Mouse (Mus musculus): ENCODE results near the gene Rhbdf1. TPM values are rescaled to one million over a fixed set of nuclear protein-coding genes. Genes with fewer than 3 reads are reported as not detected.
"Not testable (repeated sequence)": the region's sequence is repeated elsewhere in the genome, so short reads cannot be mapped to it uniquely, and the experiment has no call there.

The Rhbdf1 gene
- polyA plus RNA-seq, 1 experiment from 2014 or later, result 26.2 TPM

DNA sequence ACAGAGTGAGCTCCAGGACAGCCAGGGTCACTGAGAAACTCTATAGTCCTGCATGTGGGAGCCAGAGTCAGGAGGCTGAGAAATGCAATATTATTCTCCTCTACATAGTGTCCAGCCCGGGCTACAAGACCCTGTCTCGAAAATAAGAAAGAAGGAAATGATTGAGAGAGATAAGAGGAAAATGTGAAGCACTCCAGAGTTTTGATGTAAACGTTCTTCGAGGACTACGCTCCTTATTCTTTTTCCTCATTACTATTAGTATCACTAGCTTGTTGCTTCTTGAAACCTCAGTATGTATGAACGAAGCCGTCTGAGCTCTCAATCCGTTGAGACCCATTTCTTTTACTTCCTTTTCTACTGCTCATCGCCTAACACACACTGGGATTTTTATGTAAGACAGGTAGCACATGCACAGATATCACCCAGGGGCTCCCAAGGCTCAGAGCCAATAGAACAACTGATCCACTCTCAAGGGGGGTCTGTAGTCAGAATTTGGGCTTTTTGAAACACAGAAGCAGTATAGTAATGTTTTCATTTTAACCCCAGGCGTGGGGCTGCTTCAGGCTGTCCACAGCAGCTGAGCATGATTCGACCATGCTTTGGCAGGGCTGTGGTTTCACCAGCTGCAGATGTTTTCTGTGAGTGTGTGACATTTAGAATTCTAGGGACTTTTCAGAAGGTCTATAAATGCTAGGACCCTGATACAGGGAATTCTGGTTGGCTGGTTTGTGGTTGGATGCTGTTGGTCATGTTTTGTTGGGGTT is 20.0 kb downstream of the Rhbdf1 start:
- no peaks in the 10 kb centered on the region for H3K9me3 ChIP-seq (replicated peaks)
- H3K27ac ChIP-seq (replicated peaks), result no peak overlapping the region
- H3K36me3 ChIP-seq, result peaks cover 4% of the 10 kb centered on the region
- H3K27me3 ChIP-seq (ENCODE audit: low read depth, poor library complexity, severe bottlenecking), result peaks cover 8% of the 10 kb centered on the region; the same call in 1 of the 2 replicates
- no peak overlapping the region for H3K4me3 ChIP-seq
- no peak for DNase-seq (ENCODE audit: low spot score)
- 84% methylated on average over 11 of the region's 11 CpGs for WGBS
- peaks cover 27% of the 10 kb centered on the region for H3K4me1 ChIP-seq

DNA sequence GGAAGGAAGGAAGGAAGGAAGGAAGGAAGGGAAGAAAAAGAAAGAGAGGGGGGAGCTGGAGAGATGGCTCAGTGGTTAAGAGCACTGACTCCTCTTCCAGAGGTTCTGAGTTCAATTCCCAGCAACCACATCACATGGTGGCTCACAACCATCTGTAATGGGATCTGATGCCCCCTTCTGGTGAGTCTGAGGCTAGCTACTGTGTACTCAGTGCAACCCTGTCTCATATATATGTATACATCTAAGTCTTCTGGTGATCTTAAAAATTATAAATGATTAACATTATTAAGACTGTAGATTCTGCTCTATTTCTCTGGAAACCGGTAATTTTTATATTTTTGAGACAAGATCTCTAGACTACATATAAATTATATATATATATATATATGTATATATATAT is 21.1 kb downstream of the Rhbdf1 start:
- not testable (repeated sequence) for H3K27ac ChIP-seq (replicated peaks); H3K27me3 ChIP-seq (ENCODE audit: low read depth, poor library complexity, severe bottlenecking); H3K9me3 ChIP-seq (replicated peaks); DNase-seq (ENCODE audit: low spot score); H3K36me3 ChIP-seq; H3K4me3 ChIP-seq
- 64% methylated on average over 1 of the region's 1 CpGs for WGBS
- peaks cover 27% of the 10 kb centered on the region for H3K4me1 ChIP-seq

DNA sequence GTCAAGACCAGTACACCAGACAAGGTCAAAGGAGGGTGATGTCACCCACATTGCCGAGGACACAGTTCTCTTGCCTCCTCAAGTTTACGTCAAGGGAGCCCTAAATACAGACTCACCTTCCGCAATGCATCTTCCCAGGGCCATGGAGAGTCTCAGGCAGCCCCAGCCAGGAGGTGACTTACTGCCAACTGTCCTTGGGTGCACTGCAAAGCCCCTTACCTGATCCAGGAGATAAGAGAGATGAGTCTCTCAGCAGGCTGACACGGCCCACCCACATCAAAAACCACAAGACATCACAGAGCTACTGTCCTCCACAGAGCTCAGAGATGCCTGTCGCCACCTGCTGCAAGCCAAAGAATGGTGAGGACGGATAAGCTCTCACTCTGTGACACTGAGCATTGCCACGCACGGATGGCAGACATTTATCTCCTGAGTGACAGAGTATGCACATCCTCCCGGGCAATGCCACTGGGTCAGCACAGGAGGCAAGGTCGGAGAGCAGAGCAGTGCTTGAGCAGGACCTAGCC is 22.0 kb downstream of the Rhbdf1 start, which contains the start of gene Il9r:
TSS of gene Il9r (minus strand) at position 205 of the 527 bp plus-strand sequence.
- peaks cover 11% of the 10 kb centered on the region for H3K27me3 ChIP-seq (ENCODE audit: low read depth, poor library complexity, severe bottlenecking)
- DNase-seq (ENCODE audit: low spot score), result no peak
- WGBS, result 78% methylated on average over 10 of the region's 10 CpGs
- no peaks in the 10 kb centered on the region for H3K36me3 ChIP-seq
- peak within 1 kb of the TSS; percentile 46; the same call in 1 of the 2 replicates for H3K27ac ChIP-seq (replicated peaks)
- H3K4me1 ChIP-seq, result peaks cover 31% of the 10 kb centered on the region
- H3K9me3 ChIP-seq (replicated peaks), result no peaks in the 10 kb centered on the region
- H3K4me3 ChIP-seq, result no peak within 1 kb of the TSS

DNA sequence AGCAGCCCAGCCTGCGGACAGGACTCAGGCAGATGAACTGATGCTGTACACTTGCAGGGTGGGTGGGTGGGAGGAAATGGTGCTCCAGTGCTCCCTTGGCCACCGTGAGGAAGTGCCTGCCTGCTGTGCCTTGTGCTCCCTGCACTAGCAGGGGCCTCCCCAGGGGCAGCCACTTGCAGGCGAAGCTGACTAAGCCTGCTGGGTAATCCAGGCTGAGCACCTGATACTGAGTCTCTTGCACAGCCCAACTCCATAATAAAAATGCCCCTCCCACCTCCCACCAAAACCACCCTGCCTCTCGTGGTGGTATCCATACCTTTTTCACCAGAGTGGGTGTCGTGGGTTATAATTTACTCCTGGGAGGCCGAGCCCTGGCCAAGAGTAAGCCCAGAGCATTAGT is 22.9 kb downstream of the Rhbdf1 start:
- H3K36me3 ChIP-seq, result no peaks in the 10 kb centered on the region
- H3K27ac ChIP-seq (replicated peaks), result peak overlapping the region; percentile 46; the same call in 1 of the 2 replicates
- peaks cover 25% of the 10 kb centered on the region for H3K4me1 ChIP-seq
- no peak for DNase-seq (ENCODE audit: low spot score)
- no peaks in the 10 kb centered on the region for H3K9me3 ChIP-seq (replicated peaks)
- 38% methylated on average over 6 of the region's 6 CpGs for WGBS
- H3K27me3 ChIP-seq (ENCODE audit: low read depth, poor library complexity, severe bottlenecking), result peaks cover 18% of the 10 kb centered on the region
- H3K4me3 ChIP-seq, result no peak overlapping the region

DNA sequence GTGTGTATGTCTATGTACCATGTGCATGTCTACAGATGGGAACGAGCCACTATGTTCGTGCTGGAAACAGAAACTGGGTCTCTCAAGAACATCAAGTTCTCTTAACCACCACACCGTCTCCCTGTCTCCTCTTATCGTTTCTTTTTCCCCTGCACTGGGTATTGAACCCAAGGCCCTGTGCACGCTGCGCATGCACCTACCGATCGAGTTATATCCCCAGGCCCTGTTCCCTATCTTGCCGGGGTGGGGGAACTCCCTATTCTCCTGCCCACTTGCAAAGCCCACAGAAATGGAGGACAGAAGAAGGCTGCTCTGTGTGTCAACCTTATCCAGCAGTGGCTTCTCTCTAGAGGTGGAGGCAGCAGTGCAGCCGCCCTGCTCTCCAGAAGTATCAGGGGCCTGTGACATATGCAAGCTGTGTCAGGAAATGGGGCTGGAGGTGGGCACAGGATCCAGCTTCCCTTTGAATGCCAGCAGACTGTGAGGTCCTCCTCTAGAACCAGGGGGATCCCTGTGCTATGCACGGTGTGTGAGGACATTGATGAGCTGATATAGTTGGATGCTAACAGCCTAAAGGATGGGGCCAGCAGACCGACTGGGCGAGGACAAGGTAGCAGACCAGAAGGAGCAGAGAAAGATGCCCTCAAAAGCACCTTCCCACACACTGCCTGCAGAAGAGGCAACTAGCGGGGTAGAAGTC is 23.7 kb downstream of the Rhbdf1 start:
- Histone ChIP-seq H3K27ac (replicated peaks) (0 out of 2 replicates have a peak overlapping the region, but pooled peaks have one; percentile 46), H3K9me3 (replicated peaks) (no peaks in the 10 kb centered on the region), H3K27me3 (ENCODE audit: low read depth, poor library complexity, severe bottlenecking) (peaks cover 14% of the 10 kb centered on the region), H3K4me3 (no peak overlapping the region), H3K4me1 (peaks cover 25% of the 10 kb centered on the region), H3K36me3 (no peaks in the 10 kb centered on the region)
- 76% methylated on average over 14 of the region's 14 CpGs for WGBS
- no peak for DNase-seq (ENCODE audit: low spot score)

DNA sequence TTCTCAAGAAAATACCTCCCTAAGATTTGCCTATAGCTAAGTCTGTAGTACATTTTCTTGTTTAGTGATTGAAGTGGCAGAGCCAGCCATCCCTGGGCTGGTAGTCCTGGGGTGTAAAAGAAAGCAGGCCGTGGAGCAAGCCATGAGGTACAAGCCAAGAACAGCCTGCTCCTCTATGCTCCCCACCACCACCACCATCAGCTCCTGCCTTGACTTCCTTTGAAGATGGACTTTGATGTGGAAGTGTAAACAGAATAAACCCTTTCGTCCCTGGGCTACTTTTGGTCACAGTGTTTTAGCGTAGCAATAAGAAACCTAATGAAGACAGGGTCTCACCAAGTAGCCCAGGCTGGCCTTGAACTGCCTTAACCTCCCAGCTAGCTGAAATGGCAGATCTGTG is 24.3 kb downstream of the Rhbdf1 start:
- Histone ChIP-seq H3K4me3 (no peak overlapping the region), H3K27me3 (ENCODE audit: low read depth, poor library complexity, severe bottlenecking) (peaks cover 14% of the 10 kb centered on the region), H3K27ac (replicated peaks) (no peak overlapping the region), H3K4me1 (peaks cover 25% of the 10 kb centered on the region), H3K36me3 (no peaks in the 10 kb centered on the region), H3K9me3 (replicated peaks) (no peaks in the 10 kb centered on the region)
- 66% methylated on average over 3 of the region's 3 CpGs for WGBS
- DNase-seq (ENCODE audit: low spot score), result no peak

DNA sequence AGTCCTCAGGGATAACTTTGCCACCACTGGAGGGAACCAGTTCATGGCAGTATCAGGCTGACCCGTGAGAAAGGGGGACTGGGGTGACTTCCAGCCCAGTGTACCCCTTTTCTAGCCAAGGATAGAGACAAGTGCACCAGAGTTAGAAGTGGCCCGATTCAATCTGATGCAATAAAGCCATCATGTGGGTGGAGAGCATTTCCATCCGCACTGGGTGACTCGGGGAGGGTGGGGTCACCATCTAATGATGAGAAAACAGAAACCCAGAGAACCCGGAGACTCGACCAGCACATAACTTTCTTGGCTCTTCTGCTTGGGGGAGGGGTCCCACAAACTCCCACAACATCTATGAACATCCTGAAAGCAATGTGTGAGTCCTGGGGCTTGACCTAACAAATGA is 25.4 kb downstream of the Rhbdf1 start:
- Histone ChIP-seq H3K27me3 (ENCODE audit: low read depth, poor library complexity, severe bottlenecking) (peaks cover 14% of the 10 kb centered on the region), H3K4me3 (no peak overlapping the region), H3K4me1 (peaks cover 25% of the 10 kb centered on the region), H3K9me3 (replicated peaks) (no peaks in the 10 kb centered on the region), H3K36me3 (no peaks in the 10 kb centered on the region), H3K27ac (replicated peaks) (no peak overlapping the region)
- DNase-seq (ENCODE audit: low spot score), result no peak
- 82% methylated on average over 6 of the region's 6 CpGs for WGBS

DNA sequence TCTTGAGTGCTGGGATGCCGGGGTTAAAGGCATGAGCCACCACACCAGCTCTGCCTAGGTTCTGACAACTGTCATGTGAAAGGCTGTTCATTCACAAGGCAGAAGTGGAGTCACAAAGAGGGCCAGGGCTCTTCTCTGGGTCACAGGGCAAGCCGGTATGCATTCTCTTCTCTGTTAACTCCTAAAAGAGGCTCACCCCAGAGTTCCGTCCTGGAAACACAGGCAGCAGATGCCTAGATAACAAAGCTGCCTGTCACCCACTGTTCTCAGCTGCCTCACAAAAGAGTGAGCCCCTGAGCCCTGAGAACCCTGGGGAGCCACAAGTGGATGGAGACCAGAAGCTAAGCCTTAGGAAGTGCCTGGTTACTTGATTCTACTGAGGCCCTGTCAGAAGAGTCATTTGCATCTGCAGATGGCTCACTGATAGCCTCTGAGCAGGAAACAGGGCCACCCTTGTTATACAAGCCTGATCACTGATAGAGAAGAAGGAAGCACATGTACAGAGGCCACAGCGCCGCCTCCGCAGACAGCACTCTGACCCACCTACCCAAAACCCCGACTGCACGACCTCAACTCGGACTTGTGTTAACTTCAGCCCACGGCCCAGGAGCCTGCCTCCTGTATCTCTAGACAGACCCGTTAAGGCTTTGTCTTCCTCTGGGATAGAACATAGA is 26.1 kb downstream of the Rhbdf1 start:
- DNase-seq (ENCODE audit: low spot score), result no peak
- Histone ChIP-seq H3K4me1 (peaks cover 25% of the 10 kb centered on the region), H3K27ac (replicated peaks) (peak overlapping the region; percentile 49; the same call in 1 of the 2 replicates), H3K36me3 (no peaks in the 10 kb centered on the region), H3K4me3 (no peak overlapping the region), H3K27me3 (ENCODE audit: low read depth, poor library complexity, severe bottlenecking) (peaks cover 14% of the 10 kb centered on the region), H3K9me3 (replicated peaks) (no peaks in the 10 kb centered on the region)
- WGBS, result 23% methylated on average over 11 of the region's 11 CpGs

DNA sequence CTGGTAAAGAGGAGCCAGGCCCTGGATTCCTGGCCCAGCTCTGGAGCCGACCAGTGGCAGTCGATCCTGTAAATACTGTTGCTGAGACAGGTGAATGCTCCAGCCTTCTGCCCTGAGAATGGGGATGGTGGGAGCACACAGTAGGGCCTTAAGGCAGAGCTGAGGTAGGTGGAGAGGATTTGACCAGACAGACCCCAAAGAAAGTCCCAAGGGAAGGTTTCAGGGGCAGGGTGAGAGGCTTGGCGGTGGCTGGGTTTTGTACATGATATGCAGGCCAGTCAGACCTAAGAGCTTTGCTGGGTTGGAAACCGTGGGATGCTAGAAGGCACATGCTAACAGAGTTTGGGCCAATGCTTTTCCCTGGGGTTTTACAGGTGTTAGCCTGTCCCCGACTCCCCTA is 27.5 kb downstream of the Rhbdf1 start:
- H3K9me3 ChIP-seq (replicated peaks), result no peaks in the 10 kb centered on the region
- 0 out of 2 replicates have a peak overlapping the region, but pooled peaks have one; percentile 39 for H3K27ac ChIP-seq (replicated peaks)
- WGBS, result 80% methylated on average over 5 of the region's 5 CpGs
- peaks cover 31% of the 10 kb centered on the region for H3K4me1 ChIP-seq
- H3K36me3 ChIP-seq, result no peaks in the 10 kb centered on the region
- no peak for DNase-seq (ENCODE audit: low spot score)
- H3K27me3 ChIP-seq (ENCODE audit: low read depth, poor library complexity, severe bottlenecking), result peaks cover 14% of the 10 kb centered on the region
- no peak overlapping the region for H3K4me3 ChIP-seq

DNA sequence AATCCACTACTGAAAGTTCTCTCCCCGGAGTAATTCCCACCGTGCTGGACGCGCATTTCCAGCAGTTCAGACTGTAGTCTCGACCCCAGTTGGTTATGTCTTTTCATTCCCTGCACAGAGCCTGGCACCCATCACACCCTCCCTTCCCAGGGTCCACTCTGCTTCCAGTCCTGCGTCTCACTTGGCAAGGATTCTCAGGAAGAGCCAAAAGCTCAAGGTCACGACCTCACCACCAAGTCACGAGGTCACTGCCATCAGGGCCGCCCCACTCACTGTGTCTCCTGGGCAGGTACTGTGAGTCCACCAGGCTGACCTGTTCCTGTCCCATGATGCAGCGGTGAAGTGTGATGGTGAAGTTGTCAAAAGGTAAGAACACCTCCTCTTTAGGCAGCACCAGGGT is 28.0 kb downstream of the Rhbdf1 start:
- Histone ChIP-seq H3K4me3 (no peak overlapping the region), H3K36me3 (no peaks in the 10 kb centered on the region), H3K4me1 (peaks cover 27% of the 10 kb centered on the region), H3K9me3 (replicated peaks) (no peaks in the 10 kb centered on the region), H3K27me3 (ENCODE audit: low read depth, poor library complexity, severe bottlenecking) (peaks cover 14% of the 10 kb centered on the region), H3K27ac (replicated peaks) (no peak overlapping the region)
- no peak for DNase-seq (ENCODE audit: low spot score)
- WGBS, result 84% methylated on average over 10 of the region's 10 CpGs

DNA sequence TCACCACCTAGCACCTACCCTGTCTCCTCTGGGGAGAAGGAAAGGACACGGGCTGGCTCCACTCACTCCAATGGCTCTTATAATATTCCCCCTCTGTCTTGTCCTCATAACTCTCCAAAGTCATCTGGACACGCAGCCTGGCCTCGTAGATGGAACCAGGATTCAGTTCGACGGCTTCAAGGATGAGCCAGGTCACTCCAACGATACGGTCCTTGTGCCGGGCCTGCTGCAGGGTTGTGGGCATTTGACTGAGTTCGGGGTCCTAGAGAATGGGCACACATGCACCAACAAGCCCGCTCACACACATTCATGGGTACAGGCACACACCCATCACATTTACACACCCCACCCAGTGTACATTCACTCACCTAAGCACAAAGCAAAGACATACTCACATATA is 28.9 kb downstream of the Rhbdf1 start:
- 94% methylated on average over 10 of the region's 10 CpGs for WGBS
- DNase-seq (ENCODE audit: low spot score), result no peak
- H3K4me1 ChIP-seq, result peaks cover 21% of the 10 kb centered on the region
- peaks cover 14% of the 10 kb centered on the region for H3K27me3 ChIP-seq (ENCODE audit: low read depth, poor library complexity, severe bottlenecking)
- H3K36me3 ChIP-seq, result no peaks in the 10 kb centered on the region
- H3K9me3 ChIP-seq (replicated peaks), result no peaks in the 10 kb centered on the region
- H3K4me3 ChIP-seq, result no peak overlapping the region
- no peak overlapping the region for H3K27ac ChIP-seq (replicated peaks)

DNA sequence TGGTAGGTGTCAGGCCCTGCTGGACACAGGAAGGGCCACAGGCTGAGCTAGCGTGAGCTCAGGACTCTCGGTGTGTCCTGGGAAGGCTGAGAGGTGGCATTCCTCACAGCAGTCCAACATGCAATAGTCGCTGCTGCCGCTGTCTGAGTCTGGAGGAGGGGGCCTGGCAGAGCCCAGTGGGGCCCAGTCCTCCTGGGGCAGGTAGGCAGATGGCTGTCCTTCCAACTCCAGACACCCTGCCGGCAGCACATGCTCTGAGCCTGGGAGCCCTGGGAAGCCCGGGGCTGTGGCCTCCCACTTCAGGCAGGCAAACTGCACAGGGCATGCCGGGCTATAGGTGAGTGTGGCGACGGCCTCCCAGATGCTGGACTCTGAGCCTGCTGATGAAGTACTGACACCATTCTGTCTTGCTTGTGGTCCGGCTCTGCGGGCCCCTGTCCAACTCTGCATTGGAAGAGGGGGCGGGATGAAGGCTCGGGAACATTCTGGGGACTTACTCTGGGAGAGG is 31.4 kb downstream of the Rhbdf1 start:
- Histone ChIP-seq H3K4me1 (peaks cover 12% of the 10 kb centered on the region), H3K27ac (replicated peaks) (no peak overlapping the region; the same call in 1 of the 2 replicates), H3K36me3 (no peaks in the 10 kb centered on the region), H3K9me3 (replicated peaks) (no peaks in the 10 kb centered on the region), H3K27me3 (ENCODE audit: low read depth, poor library complexity, severe bottlenecking) (peaks cover 10% of the 10 kb centered on the region), H3K4me3 (no peak overlapping the region)
- WGBS, result 77% methylated on average over 13 of the region's 13 CpGs
- DNase-seq (ENCODE audit: low spot score), result no peak

All from midbrain, embryonic 10.5 days (tissue).